Mouse (Mus musculus): Measurements from ENCODE around the gene Gjb2.
A peak's percentile ranks its signal among the peaks of the same experiment; 100 is the strongest.

The Gjb2 gene

DNA sequence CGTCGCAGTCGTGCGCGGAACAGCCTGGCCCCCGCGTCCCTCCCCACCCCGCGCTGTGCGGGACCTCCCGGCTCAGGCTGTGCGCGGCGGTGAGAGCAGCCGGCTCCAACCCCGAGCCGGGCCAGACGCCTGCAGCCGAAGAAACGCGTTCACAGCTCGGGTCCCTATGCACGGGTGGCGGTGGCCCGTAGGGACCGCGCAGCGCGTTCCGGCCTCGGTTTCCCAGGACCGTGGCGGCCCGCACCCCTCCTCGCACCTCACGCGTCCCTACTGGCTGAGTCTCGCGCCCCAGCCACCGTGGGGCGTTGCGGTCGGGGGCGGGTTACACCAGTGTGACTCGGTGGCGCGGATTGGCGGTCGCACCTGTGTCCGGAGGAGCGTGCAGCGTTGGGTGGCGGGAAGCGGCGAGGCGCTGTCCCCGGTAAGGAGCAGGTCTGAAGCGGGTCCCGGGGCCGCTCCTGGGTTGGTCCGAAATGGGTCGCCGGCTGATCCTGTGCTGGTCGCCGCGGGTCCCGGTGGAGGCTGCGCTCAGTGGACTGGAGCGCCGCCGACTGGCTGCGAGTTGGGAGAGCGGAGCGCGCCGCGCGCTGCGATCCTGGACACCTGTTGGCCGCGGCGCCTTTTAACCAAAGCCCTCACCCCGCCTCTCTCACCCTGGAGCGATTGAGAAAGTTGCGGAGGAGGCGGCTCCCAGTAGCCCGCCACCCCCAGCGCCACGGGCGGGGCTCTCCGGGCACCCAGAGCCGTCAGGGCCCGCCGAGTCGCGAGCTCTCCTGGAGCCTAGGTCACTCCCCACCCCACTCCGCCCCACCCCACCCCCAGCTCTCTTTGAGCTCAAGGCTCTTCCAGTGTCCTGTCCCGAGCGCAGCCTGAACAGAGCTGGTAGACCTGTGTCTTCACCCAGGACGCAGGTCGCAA is at the start of gene Gjb2:
TSS of gene Gjb2 (minus strand) at position 597 of the 918 bp plus-strand sequence.
- peak; percentile 87 to 88 for DNase-seq

DNA sequence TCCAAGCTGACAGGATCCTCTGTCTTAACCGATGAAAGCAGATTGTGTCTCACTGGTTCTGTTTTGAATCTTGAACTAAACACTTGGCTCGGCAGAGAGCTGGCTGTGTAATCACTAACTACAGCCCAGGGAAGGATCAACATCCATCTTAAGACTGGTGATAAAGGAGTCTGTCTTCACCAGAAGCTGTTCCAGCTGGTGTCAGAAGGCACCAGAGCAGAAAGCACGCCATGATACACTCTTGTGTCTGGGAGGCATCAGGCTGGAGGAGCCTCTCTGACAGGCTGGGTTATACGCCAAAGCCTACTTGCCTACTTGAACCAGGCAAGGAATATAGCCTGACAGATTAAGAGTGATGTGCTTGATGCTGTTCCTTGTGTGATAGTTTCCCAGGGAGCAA is 41.2 kb upstream of the Gjb2 start:
- peak in 1 of 2 experiments; percentile 15 for DNase-seq

DNA sequence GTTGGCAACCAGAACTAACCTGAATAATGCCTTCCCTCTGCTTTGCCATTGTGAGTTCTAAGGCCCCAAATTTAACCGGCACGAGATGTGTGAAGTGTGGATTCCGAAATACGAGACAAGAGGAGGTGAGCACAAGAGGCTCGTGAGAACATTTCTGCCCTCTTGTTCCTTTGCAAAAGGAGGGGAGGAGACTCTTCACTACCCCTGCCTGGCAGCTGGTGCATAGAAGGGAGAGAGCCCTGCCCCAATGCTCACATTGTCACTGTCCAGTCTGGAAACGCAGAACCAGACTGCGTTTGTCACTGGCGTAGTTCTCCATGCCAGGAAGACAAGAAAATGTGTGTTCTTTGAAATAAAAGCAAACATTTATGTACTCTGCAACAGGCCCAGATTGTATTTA is 30.8 kb upstream of the Gjb2 start:
- DNase-seq: no peak

DNA sequence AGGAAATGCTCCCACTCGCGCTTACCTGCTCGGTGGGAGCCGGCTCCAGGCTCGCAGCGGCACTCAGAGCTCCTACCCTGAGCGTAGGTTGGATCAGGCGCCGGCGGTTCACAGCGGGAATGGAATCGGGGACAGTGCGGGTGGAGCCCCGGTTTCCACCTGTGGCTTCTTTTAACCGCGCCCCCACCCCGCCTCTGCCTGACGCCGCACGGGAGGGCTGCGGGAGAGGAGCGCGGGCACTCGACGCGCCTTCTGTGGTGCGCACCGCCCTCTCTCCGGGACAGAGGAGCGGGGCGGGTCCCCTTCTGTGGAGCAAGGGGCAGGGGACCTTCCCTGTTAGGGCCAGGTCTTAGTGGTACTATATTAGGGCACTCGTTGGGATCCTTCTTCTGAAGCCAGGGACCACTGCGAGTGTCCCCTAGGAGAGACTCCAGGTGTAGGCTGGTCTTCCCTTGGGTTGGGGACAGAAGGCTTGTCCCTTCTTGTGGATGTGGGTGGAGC is 28.7 kb upstream of the Gjb2 start, which contains the start of gene Gjb6:
TSS of gene Gjb6 (minus strand) at position 451 of the 501 bp plus-strand sequence.
- DNase-seq: no peak

DNA sequence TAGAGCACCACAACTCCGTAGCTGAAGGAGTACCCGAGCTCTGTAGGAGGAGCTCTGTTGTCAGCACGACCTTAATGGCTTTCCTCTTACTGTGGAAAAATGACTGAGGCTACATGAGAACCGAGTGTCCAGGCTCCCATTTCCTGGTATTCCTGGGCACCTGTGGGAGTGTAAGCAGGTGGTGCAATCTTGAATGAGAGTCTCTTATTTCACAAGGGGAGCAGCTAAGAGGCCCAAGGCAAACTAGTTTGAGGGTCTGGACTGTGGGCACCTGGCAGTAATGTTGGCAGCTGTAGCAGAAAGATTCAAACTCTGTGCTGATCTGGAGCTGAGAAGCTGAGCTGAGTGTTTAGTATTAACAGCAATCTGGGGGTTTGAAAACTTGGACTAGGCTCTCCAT is 22.9 kb upstream of the Gjb2 start:
- no peak for DNase-seq

DNA sequence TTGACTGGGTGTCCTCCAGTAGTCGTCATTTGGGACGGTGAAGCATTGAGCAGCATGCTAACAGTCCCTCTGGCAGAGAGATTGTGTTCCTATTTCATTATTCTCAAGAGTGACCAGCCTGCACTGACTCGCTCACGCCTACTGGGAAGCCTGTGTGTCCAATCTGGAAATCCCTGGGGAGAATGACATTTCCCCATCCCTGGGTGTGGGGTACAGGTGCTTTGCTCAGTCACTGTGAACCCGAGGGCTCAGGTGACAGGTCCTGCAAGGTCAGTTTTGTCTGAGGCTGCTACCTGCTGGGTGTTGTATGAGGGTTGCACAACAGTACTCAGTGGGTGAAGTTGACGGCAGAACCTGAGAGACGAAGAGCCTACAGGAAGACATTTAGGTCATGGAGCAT is 17.8 kb upstream of the Gjb2 start:
- no peak for DNase-seq

DNA sequence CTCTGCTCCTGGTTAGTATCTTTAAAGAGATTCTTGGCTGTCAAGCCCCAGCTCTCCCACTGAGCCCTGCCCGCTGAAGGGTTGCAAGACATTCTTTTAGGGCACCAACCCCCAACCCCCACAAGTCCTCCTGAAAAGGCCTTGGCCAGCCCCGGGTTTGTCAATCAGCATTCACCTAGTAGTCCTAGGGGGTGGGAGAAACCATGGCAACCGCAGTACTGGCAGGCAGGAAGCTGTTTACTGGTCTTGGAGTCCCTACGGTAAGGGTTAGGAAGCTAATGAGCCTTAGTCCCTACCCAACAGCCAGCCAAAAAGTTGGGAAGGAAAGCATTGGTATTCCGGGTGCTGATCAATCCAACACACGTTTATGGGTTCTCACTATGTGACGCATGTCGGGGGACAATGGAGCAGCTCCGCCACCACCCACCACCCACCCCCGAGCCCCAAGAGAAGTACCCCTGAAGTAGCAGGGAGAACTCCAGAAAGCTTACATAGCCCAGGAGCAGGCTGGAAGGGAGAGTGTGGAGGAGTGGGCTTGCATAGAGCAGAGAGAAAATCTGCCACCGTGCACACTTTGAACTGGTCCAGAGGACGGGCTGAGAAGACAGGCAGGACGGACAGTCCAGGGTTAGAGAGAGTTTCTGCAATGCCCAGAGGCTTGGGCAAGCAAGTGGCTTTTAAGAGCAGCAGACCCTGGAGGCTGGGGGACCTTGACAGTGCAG is 11.5 kb upstream of the Gjb2 start, which contains the start of gene Gm4491:
TSS of gene Gm4491 (minus strand) at position 61 of the 722 bp plus-strand sequence.
- no peak for DNase-seq

DNA sequence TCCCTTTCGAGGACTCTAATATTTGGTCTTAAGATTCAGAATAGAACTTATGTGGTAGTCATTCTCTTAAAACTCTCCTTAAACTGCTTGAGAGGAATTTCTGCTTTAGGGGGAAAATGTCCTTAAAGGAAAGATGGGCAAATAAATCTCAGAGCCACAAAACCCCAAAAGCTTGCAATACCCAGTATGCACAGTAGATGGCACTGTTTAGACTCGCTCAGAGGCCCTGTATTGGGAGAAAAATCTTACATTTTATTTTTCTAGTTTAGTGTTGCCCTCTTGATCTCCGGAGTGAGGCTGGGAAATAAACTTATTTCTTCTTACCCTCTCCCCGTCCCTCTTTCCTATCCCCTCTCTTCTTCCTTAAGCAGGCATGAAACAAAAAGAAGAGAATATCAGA is 4.7 kb upstream of the Gjb2 start:
- DNase-seq: no peak

DNA sequence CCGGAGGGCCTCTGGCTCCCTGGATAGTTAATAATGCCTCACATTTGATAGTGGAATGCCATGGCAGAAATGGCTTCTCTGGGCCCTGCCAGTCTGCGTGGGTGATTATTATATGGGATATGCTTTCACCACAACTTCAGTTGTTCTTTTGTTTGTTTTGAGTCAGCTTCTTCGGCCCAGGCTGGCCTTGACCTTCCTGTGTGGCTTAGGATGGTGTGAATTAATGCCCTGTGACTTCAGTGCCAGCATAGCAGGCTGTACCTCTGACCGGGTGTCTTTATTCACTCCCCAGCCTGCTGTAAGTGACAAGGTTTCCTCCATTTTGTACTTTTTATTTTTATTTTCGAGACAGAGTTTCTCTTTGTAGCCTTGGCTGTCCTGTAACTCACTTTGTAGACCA is 3.4 kb upstream of the Gjb2 start:
- no peak for DNase-seq

DNA sequence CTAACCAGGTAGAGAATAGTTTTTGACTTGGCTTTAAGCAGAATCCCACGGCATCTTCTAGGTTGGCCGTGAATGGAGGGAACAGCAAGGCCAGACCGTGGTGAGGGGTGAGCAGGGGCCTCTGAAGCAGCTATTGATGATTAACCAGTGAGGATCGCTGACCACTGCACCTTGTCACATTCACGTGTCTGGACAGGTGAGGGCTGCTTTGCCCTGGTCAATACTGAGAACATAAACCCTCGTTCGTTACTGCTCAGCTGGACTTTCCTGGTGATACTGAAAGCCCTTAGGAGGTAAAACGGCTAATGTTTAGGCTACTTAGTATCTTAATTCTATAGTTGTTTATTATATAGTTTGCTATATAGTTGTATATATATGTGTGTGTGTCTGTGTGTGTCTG is 2.6 kb upstream of the Gjb2 start:
- peak; percentile 82 to 86 for DNase-seq

DNA sequence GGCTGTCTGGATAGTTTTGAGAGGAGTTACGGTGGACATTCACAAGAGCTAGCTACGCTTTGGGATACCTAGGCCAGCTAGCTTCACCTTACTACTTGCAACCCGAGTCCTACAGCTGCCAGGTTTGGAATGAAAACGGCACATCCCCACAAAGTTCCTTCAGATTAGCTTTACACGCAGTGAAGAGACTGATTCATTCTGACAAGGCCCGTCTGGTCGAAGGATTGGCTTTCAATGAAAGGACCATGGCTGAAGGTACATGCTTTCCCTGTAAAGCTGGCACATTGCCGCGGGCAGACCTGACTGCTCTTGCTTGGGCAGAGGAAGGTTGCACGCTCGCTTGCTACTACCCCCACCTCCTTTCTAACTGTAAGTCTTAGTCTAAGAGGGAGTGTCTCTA is 1.2 kb upstream of the Gjb2 start:
- no peak for DNase-seq

DNA sequence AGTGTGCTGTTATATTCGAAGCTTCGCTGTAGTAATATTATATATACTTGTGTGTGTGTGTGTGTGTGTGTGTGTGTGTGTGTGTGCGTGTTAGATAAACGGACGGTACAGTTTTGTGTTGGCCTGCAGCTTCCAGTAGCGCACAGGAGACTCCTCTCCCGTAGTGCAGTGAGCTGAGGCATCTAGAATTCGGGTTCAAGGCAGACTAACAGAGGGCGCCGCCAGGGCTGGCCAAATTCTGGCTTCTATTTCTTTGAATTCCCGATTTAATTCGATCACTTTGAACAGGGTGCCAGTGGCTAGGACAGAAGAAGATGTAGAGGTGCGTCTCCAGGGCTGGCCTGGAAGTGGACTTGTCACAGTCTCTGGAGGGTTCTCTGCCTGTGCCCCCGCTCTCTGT is 609 bp upstream of the Gjb2 start:
- no peak for DNase-seq

DNA sequence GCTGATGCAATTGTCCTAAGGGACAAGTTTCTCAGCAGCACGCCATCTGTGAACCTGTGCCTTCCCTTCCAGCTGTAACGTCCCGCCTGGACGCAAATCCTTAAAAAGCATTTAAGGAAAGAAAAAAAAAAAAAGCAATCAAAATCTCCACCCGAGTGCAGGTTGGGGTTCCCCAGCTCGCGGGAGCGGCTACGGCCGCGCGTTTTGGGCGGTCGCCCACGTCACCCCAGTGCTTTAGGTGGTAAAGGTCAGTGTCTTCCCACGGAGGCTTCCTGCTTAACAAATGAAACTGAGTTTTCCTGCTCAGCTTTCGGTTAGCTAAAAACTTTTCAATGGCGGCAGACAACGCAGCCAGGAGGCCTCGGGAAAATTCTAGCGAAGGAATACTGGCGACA is 794 bp downstream of the Gjb2 start:
- DNase-seq: peak in 1 of 2 experiments; percentile 29

DNA sequence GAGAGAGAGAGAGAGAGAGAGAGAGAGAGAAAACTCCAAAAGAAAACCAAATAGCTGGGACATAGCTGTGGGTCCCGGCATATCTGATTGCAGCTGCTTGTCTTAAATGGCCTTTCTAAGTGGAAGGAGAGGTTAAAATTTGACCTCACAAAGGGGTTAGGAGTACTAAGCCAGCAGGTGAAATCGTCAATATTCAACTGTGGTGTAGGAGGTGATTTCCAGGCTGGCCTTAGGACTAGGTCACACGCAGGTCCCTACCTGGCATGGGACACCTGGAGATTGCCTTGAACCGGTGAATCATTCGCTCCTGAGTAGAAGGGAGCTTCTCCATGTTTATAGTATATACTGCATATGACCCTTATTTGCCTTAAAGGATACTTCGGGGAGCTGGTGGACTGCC is 1.4 kb downstream of the Gjb2 start:
- DNase-seq: no peak

DNA sequence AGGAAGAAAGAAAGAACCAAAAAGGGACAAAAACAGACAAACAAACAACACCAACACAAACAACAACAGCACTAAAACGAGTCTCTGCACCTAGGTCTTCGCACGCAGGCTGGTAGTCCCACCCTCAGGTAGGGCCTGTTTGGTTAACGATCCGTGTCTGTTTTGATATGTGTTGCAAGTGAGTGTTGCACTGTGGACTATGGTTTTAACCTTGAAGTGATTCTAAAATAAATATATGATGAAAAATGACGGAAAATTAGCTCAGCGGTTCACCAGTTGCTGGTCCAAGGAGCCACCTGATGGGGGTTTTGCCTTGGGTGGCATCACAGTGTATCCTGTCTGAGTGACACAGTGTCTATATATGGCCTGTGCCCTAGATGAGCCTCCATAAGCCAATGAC is 2.9 kb downstream of the Gjb2 start:
- no peak for DNase-seq

DNA sequence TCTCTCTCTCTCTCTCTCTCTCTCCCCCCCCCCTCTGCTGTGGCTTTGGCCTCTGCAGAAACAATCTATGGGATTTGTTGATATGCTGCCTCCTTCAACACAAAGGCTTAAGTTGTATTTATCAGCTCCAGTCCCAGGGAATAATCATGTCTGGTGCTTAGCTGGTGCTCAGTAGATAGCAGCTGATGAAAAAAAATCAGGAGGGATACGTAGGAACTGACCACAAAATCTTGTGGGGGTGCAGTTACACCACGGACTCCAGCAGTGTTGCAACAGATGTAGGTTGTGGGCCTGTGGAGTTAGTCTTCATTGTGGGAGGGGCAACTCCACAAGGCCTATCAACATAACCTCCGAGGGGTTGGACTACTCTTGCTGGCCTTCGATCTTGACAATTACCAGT is 8.6 kb downstream of the Gjb2 start:
- DNase-seq: no peak

DNA sequence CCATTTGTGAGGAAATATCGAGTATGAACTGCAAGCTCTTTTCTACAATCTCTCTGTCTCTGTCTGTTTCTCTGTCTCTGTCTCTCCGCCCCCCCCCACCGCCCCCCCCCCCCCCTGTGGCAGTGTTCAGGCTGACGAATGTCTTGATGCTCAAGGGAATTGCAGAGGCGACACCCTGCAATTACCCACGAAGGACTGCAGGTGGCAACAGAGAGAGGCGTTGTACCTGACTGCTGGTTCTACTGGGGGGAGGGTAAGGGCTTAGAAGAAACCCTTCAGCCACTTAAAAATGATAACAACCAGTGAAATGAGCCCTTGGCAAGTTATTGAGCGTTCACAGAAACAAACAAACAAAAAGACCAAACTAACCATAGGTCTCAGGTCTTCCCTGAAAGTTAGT is 11.5 kb downstream of the Gjb2 start:
- DNase-seq: peak; percentile 59 to 72

DNA sequence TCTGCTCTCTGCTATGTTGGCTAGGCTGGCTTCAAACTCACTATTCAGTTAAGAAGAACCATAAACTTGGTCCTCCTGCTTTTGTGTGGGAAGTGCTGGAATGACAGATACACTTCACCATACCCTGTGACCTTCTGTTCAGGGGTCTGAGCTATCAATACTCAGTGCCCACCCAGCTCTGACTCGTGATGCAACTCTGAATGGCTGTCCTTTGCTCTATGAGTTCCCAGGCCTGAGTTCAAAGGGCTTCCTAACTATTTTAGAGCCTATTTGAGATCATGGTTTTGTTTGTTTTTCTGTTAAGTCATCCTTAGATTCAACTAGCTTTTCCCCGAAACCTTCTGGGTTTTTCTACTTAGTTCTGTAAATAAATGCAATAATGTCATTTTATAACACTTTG is 14.5 kb downstream of the Gjb2 start:
- DNase-seq: peak in 1 of 2 experiments; percentile 24

DNA sequence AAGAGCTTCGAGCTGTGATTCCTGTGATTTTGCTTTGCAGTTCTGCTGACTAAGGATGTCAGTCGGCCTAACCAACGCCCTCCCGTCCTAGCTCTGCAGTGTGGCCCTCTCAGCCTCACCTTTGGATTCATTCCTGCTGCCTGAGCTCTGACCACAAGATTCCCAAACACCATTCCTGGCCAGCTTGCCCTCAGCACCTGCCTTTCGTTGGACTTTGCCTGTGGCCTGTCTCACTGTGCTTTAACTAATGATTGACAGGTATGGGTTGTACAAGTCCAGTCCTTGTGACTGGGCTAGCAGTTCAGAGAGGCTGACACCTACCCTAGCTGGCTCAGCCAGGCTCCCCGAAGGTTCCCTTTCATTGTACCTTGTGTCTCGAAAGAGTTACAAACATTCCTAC is 15.4 kb downstream of the Gjb2 start:
- peak; percentile 86 to 94 for DNase-seq

DNA sequence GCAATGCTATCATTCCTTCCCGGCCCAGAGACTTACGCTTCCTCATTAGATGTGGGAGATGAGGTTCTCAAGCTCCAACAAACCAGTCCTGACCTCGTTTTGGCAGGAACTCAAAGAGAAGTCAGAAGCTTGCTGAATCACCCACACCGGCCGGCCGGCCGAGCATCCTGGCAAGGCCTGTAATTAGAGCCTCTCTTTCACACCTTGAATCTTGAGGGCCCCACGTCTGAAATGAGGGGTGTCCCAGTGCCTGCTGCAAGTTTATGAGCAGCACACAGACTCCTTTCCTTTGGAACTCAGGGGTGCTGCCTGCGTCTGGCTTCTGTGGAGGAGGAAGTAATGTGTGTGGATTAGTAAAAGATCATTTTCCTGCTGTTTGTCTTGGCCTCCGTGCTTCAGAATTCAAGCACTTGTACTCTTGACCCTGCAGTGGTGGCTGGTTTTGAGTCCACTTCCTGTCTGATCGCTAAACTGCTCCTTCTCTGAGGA is 20.3 kb downstream of the Gjb2 start:
- peak; percentile 65 to 68 for DNase-seq

DNA sequence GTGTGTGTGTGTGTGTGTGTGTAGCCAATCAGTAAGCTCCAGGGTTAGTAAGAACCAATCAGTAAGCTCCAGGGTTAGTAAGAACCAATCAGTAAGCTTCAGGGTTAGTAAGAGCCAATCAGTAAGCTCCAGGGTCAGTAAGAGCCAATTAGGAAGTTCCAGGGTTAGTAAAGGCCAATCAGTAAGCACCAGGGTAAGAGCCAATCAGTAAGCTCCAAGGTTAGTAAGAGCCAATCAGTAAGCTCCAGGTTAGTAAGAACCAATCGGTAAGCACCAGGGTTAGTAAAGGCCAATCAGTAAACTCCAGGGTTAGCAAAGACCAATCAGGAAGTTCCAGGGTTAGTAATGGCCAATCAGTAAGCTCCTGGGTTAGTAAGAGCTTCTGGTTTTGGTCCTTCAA is 21.6 kb downstream of the Gjb2 start:
- DNase-seq: no peak

DNA sequence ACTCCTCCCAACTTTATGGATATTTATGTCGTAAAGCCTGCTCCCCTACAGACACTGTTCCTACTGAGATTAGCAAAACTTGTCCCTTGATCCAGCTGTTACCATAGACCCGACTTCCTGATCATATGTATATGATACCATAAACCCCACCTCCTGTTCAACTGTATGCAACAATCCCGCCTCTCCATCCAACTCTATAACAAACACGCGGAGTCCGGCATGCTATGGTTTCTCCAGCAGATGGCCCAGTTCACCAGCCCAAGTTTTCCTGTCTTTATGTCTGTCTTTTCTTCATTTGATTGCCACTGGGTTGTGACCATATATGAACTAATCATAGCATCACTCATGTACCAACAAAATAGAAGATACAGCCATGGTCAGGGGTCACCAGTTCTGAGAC is 29.0 kb downstream of the Gjb2 start:
- DNase-seq: peak in 1 of 2 experiments; percentile 31

DNA sequence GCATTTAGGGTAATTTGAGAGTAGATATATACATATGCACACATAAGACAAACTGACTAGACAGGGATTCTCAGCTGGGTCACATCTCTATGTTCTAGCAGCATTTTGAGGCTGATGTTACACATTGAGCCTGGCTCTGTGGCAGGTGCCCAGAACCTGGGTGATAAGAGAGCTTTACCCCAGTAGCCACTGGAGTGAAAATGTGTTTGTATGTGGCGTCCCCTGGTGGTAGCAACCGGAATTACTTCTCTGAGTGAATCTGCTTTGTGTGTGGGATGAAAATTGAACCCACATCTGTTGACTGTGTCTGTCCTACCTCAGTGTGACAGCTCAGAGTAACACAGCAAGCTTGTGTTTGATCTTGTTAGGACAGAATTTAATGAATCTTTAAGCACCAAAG is 34.6 kb downstream of the Gjb2 start:
- peak in 1 of 2 experiments; percentile 72 for DNase-seq

DNA sequence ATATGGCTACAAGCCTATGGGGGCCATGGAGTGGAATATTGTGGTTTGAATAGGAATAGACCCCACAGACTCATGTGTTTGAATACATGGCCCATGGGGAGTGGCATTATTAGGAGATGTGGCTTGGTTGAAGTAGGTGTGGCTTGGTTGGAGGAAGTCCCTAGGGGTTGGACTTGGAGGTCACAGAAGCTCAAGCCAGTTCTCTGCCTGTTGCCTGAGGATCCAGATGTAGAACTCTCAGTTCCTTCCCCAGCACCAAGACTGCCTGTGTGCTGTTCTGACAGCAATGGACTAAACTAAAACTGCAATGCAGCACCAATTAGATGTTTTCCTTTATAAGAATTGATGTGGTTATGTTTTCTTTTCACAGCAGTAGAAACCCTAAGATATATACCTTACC is 38.4 kb downstream of the Gjb2 start:
- DNase-seq: no peak
